Mouse (Mus musculus) left cerebral cortex, postnatal 14 days (tissue): ENCODE data around the gene Gm11758. TPM values are rescaled to one million over a fixed set of nuclear protein-coding genes. Genes with fewer than 3 reads are reported as not detected.
"Not testable (repeated sequence)": the region's sequence is repeated elsewhere in the genome, so short reads cannot be mapped to it uniquely, and the experiment has no call there.

Experiments
- DNase-seq, 2 experiments: peaks; one replicate each; pipeline ENCODE4 v3.0.0; 2021 to 2022; ENCODE audit warnings: low spot score in 2 of 2, mixed read lengths in 1 of 2
- intact Hi-C: fragments of 180-260 bp; cut with DNase I; formaldehyde crosslinking; loops from one replicate; pipeline ENCODE4 v1.15.1; 2025
- long read RNA-seq, 2 experiments: library from polyadenylated mRNA; stranded (forward); transcript quantifications; one replicate each; pipeline ENCODE4 v2.0.0; 2021
- total RNA-seq, 2 experiments: library from RNA; stranded (reverse); gene quantifications; 2 replicates each; pipeline ENCODE4 v1.2.3; 2021

The Gm11758 gene
- not detected for total RNA-seq
- long read RNA-seq, experiment 1: 0 reads
- long read RNA-seq, experiment 2: 0 reads

DNA sequence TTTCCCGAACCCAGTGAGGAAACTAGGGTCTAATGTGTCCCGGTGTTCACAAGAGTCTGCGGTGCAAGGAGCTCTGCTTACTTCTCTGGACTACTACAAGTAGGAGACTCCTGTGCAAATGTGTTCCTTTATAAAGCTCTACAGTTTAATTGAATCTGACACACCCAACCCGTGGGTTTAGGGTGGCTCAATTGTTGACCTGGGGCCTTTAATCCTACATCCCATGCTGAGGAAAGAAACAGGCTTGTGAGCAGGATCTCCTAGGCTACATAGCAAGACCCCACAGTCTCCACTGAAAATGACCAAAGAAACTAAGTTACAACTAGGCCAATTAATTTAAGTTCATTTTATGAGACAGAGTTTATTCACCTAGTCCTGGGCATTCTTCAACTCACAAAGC, at the start of gene Gm11758:
Gene Gm11758 (minus strand): TSS at position 101 of the 400 bp plus-strand sequence.
- DNase-seq, intact Hi-C loops: not testable (repeated sequence)

DNA sequence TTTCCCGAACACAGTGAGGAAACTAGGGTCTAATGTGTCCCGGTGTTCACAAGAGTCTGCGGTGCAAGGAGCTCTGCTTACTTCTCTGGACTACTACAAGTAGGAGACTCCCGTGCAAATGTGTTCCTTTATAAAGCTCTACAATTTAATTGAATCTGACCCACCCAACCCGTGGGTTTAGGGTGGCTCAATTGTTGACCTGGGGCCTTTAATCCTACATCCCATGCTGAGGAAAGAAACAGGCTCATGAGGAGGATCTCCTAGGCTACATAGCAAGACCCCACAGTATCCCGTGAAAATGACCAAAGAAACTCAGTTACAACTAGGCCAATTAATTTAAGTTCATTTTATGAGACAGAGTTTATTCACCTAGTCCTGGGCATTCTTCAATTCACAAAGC, 44.6 kb upstream of the Gm11758 start, which contains the start of gene Gm11756:
Gene Gm11756 (minus strand): TSS at position 101 of the 400 bp plus-strand sequence.
- intact Hi-C loops, DNase-seq: not testable (repeated sequence)

DNA sequence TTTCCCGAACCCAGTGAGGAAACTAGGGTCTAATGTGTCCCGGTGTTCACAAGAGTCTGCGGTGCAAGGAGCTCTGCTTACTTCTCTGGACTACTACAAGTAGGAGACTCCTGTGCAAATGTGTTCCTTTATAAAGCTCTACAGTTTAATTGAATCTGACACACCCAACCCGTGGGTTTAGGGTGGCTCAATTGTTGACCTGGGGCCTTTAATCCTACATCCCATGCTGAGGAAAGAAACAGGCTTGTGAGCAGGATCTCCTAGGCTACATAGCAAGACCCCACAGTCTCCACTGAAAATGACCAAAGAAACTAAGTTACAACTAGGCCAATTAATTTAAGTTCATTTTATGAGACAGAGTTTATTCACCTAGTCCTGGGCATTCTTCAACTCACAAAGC, 29.8 kb upstream of the Gm11758 start, which contains the start of gene Gm13871:
Gene Gm13871 (minus strand): TSS at position 101 of the 400 bp plus-strand sequence.
- intact Hi-C loops, DNase-seq: not testable (repeated sequence)

DNA sequence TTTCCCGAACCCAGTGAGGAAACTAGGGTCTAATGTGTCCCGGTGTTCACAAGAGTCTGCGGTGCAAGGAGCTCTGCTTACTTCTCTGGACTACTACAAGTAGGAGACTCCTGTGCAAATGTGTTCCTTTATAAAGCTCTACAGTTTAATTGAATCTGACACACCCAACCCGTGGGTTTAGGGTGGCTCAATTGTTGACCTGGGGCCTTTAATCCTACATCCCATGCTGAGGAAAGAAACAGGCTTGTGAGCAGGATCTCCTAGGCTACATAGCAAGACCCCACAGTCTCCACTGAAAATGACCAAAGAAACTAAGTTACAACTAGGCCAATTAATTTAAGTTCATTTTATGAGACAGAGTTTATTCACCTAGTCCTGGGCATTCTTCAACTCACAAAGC, 14.9 kb upstream of the Gm11758 start, which contains the start of gene Gm11757:
Gene Gm11757 (minus strand): TSS at position 101 of the 400 bp plus-strand sequence.
- intact Hi-C loops: not testable (repeated sequence)

DNA sequence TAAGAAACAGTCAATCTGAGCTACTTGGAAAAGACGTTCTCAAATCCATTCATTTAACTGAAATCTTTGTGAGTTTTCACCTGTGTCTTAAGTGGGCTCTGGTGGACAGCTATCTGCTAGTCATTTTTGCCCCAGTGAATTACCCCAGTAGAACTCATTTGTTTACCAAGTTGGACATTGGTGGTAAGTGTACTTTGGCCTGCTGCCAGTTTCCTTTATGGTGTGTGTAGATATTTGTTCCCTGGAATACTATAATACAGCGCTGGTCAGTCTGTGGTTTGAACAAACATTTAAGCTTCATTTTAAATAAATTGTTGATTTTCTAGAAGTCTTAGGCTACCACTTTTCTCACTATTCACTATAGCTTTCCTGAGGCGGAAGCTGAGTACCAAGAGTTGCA, 49.5 kb downstream of the Gm11758 start:
- DNase-seq: no peak
- intact Hi-C loops: no loop called here

More for the DNA sequence above, 14.9 kb upstream of the Gm11758 start, which contains the start of gene Gm11757:
- DNase-seq: not testable (repeated sequence)

Other genes starting within 250 kb of the Gm11758 start
- gene Gm11236, start 238.1 kb downstream of the Gm11758 start, total RNA-seq: not detected
- not detected for gene Gm11239, start 207.9 kb downstream of the Gm11758 start, total RNA-seq
- gene Gm428, start 192.8 kb downstream of the Gm11758 start, total RNA-seq: not detected
- under 1 TPM in 1 of 2 experiments, not detected in 1; 0.13 TPM for gene Rasef, start 85.3 kb downstream of the Gm11758 start, total RNA-seq
- gene Gm11757, start 14.8 kb upstream of the Gm11758 start, total RNA-seq: not detected
- not detected for gene Gm13871, start 29.7 kb upstream of the Gm11758 start, total RNA-seq
- not detected for gene Gm11756, start 44.5 kb upstream of the Gm11758 start, total RNA-seq
- not detected for gene 2310002L09Rik, start 74.6 kb upstream of the Gm11758 start, total RNA-seq
- 10 to 100 TPM; 12.5 to 14.3 TPM for gene Frmd3, start 137.2 kb upstream of the Gm11758 start, total RNA-seq